Mouse (Mus musculus) natural killer cell, adult 2 months (primary cell): ENCODE measurements around the gene Sidt1.

Source experiments
- DNase-seq, 2 experiments: peaks; one replicate each; pipeline ENCODE4 v3.0.0; 2022; ENCODE audit warnings: low spot score in 2 of 2

Sidt1 gene

GRCm38 (mm10) chr16:44249985-44250384 lies 83.0 kb downstream of the Sidt1 start:
- DNase-seq: no peak

- no peak for DNase-seq
Observed at GRCm38 (mm10) chr16:44243323-44243722, 89.7 kb downstream of the Sidt1 start.

GRCm38 (mm10) chr16:44242633-44243032 lies 90.4 kb downstream of the Sidt1 start:
- peak; percentile 53 to 70 for DNase-seq

GRCm38 (mm10) chr16:44240406-44240805 lies 92.6 kb downstream of the Sidt1 start:
- no peak for DNase-seq

GRCm38 (mm10) chr16:44238835-44239263 lies 94.1 kb downstream of the Sidt1 start:
- DNase-seq: no peak

GRCm38 (mm10) chr16:44237836-44238235 lies 95.2 kb downstream of the Sidt1 start:
- no peak for DNase-seq

- DNase-seq: no peak
Observed at GRCm38 (mm10) chr16:44233019-44233418, 100.0 kb downstream of the Sidt1 start.

- no peak for DNase-seq
Observed at GRCm38 (mm10) chr16:44226706-44227291, 106.2 kb downstream of the Sidt1 start.

- DNase-seq: no peak
Observed at GRCm38 (mm10) chr16:44221463-44221862, 111.5 kb downstream of the Sidt1 start.

- DNase-seq: no peak
Observed at GRCm38 (mm10) chr16:44216417-44216816, 116.6 kb downstream of the Sidt1 start.

GRCm38 (mm10) chr16:44215513-44215912 lies 117.5 kb downstream of the Sidt1 start:
- no peak for DNase-seq

GRCm38 (mm10) chr16:44212703-44213102 lies 120.3 kb downstream of the Sidt1 start:
- DNase-seq: peak in 1 of 2 experiments; percentile 6

GRCm38 (mm10) chr16:44211054-44211414 lies 122.0 kb downstream of the Sidt1 start:
- no peak for DNase-seq

- DNase-seq: no peak
Observed at GRCm38 (mm10) chr16:44210156-44211053, 122.6 kb downstream of the Sidt1 start.

- DNase-seq: no peak
Observed at GRCm38 (mm10) chr16:44205973-44206372, 127.0 kb downstream of the Sidt1 start.

GRCm38 (mm10) chr16:44204331-44204730 lies 128.7 kb downstream of the Sidt1 start:
- DNase-seq: no peak

GRCm38 (mm10) chr16:44200146-44200545 lies 132.8 kb downstream of the Sidt1 start:
- DNase-seq: no peak

- DNase-seq: peak in 1 of 2 experiments; percentile 65
Observed at GRCm38 (mm10) chr16:44199066-44199703, 133.8 kb downstream of the Sidt1 start.

- DNase-seq: no peak
Observed at GRCm38 (mm10) chr16:44190968-44191367, 142.0 kb downstream of the Sidt1 start.
